Mouse (Mus musculus): Measurements from ENCODE around the gene Cenpl. TPM values are rescaled to one million over a fixed set of nuclear protein-coding genes. Genes with fewer than 3 reads are reported as not detected.

Gene Cenpl
- polyA plus RNA-seq, 1 experiment from 2014 or later = 16.7 TPM

GRCm38 (mm10) chr1:161037026-161037425, 33.5 kb upstream of the Cenpl start:
- no peak for ATAC-seq (replicated peaks; ENCODE audit: low FRiP score, low read depth)
- no peak overlapping the region for H3K27ac ChIP-seq

GRCm38 (mm10) chr1:161037599-161037998, 32.9 kb upstream of the Cenpl start:
- Histone ChIP-seq H3K27me3 (ENCODE audit: insufficient read depth, low read length) (no peaks in the 10 kb centered on the region), H3K36me3 (ENCODE audit: insufficient read depth, low read length) (peaks cover 20% of the 10 kb centered on the region), H3K4me2 (ENCODE audit: low read length) (peak overlapping the region; percentile 88), H3K4me3 (replicated peaks; ENCODE audit: low read depth, low read length) (peak overlapping the region; percentile 20; the same call in 1 of the 2 replicates), H3K27ac (no peak overlapping the region), H3K4me1 (replicated peaks; ENCODE audit: insufficient read depth, low read length) (peaks cover 6% of the 10 kb centered on the region; the same call in 1 of the 2 replicates), H3K9ac (ENCODE audit: low read depth, low read length) (no peak overlapping the region), H3K9me3 (replicated peaks; ENCODE audit: low read length) (no peaks in the 10 kb centered on the region)
- no peak for DNase-seq (ENCODE audit: low spot score)
- whole genome bisulfite sequencing = 10% methylated on average over 3 of the region's 3 CpGs
- no peak for TF ChIP-seq CTCF (IDR thresholded peaks at IDR 0.05; ENCODE audit: low read depth)
- ATAC-seq (replicated peaks; ENCODE audit: low FRiP score, low read depth) = no peak

More at GRCm38 (mm10) chr1:161037026-161037425, 33.5 kb upstream of the Cenpl start:
- Histone ChIP-seq H3K4me3 (replicated peaks; ENCODE audit: low read depth, low read length) (peak overlapping the region; percentile 81), H3K9me3 (replicated peaks; ENCODE audit: low read length) (no peaks in the 10 kb centered on the region), H3K27me3 (ENCODE audit: insufficient read depth, low read length) (no peaks in the 10 kb centered on the region), H3K9ac (ENCODE audit: low read depth, low read length) (no peak overlapping the region; the same call in 1 of the 2 replicates), H3K4me1 (replicated peaks; ENCODE audit: insufficient read depth, low read length) (peaks cover 6% of the 10 kb centered on the region; the same call in 1 of the 2 replicates), H3K4me2 (ENCODE audit: low read length) (peak overlapping the region; percentile 88), H3K36me3 (ENCODE audit: insufficient read depth, low read length) (peaks cover 20% of the 10 kb centered on the region)
- 5% methylated on average over 1 of the region's 1 CpGs for WGBS
- TF ChIP-seq CTCF (IDR thresholded peaks at IDR 0.05; ENCODE audit: low read depth) = no peak
- DNase-seq (ENCODE audit: low spot score) = no peak

- 23% methylated on average over 3 of the region's 3 CpGs for WGBS
- TF ChIP-seq CTCF (IDR thresholded peaks at IDR 0.05; ENCODE audit: low read depth) = no peak
- Histone ChIP-seq H3K9ac (ENCODE audit: low read depth, low read length) (no peak overlapping the region), H3K4me2 (ENCODE audit: low read length) (peak overlapping the region; percentile 88; the same call in 1 of the 2 replicates), H3K4me3 (replicated peaks; ENCODE audit: low read depth, low read length) (no peak overlapping the region), H3K4me1 (replicated peaks; ENCODE audit: insufficient read depth, low read length) (peaks cover 6% of the 10 kb centered on the region; the same call in 1 of the 2 replicates), H3K27ac (no peak overlapping the region), H3K9me3 (replicated peaks; ENCODE audit: low read length) (no peaks in the 10 kb centered on the region), H3K27me3 (ENCODE audit: insufficient read depth, low read length) (no peaks in the 10 kb centered on the region), H3K36me3 (ENCODE audit: insufficient read depth, low read length) (peaks cover 20% of the 10 kb centered on the region)
- no peak for ATAC-seq (replicated peaks; ENCODE audit: low FRiP score, low read depth)
- no peak for DNase-seq (ENCODE audit: low spot score)
Measured at GRCm38 (mm10) chr1:161038004-161038403, 32.5 kb upstream of the Cenpl start.

- no peak for ATAC-seq (replicated peaks; ENCODE audit: low FRiP score, low read depth)
Measured at GRCm38 (mm10) chr1:161038968-161039721, 31.4 kb upstream of the Cenpl start.

GRCm38 (mm10) chr1:161039741-161040425, 30.6 kb upstream of the Cenpl start:
- Histone ChIP-seq H3K4me1 (replicated peaks; ENCODE audit: insufficient read depth, low read length) (peaks cover 6% of the 10 kb centered on the region; the same call in 1 of the 2 replicates), H3K27me3 (ENCODE audit: insufficient read depth, low read length) (no peaks in the 10 kb centered on the region), H3K36me3 (ENCODE audit: insufficient read depth, low read length) (peaks cover 29% of the 10 kb centered on the region), H3K9me3 (replicated peaks; ENCODE audit: low read length) (no peaks in the 10 kb centered on the region), H3K4me3 (replicated peaks; ENCODE audit: low read depth, low read length) (no peak overlapping the region), H3K4me2 (ENCODE audit: low read length) (no peak overlapping the region), H3K9ac (ENCODE audit: low read depth, low read length) (no peak overlapping the region), H3K27ac (peak overlapping the region; percentile 32)
- no peak for TF ChIP-seq CTCF (IDR thresholded peaks at IDR 0.05; ENCODE audit: low read depth)
- WGBS = 19% methylated on average over 3 of the region's 3 CpGs
- no peak; the same call in 1 of the 2 replicates for ATAC-seq (replicated peaks; ENCODE audit: low FRiP score, low read depth)
- DNase-seq (ENCODE audit: low spot score) = peak; percentile 28

More at GRCm38 (mm10) chr1:161038968-161039721, 31.4 kb upstream of the Cenpl start:
- H3K4me2 ChIP-seq (ENCODE audit: low read length) = no peak overlapping the region
- no peak overlapping the region for H3K9ac ChIP-seq (ENCODE audit: low read depth, low read length)
- no peaks in the 10 kb centered on the region for H3K27me3 ChIP-seq (ENCODE audit: insufficient read depth, low read length)
- H3K4me1 ChIP-seq (replicated peaks; ENCODE audit: insufficient read depth, low read length) = peaks cover 6% of the 10 kb centered on the region; the same call in 1 of the 2 replicates
- no peak overlapping the region for H3K4me3 ChIP-seq (replicated peaks; ENCODE audit: low read depth, low read length)
- TF ChIP-seq CTCF (IDR thresholded peaks at IDR 0.05; ENCODE audit: low read depth) = no peak
- H3K9me3 ChIP-seq (replicated peaks; ENCODE audit: low read length) = no peaks in the 10 kb centered on the region
- H3K27ac ChIP-seq = 0 out of 2 replicates have a peak overlapping the region, but pooled peaks have one; percentile 10
- H3K36me3 ChIP-seq (ENCODE audit: insufficient read depth, low read length) = peaks cover 28% of the 10 kb centered on the region
- DNase-seq (ENCODE audit: low spot score) = no peak
- WGBS = 17% methylated on average over 3 of the region's 3 CpGs

- Histone ChIP-seq H3K27ac (peak overlapping the region; percentile 32), H3K27me3 (ENCODE audit: insufficient read depth, low read length) (no peaks in the 10 kb centered on the region), H3K9me3 (replicated peaks; ENCODE audit: low read length) (no peaks in the 10 kb centered on the region), H3K4me2 (ENCODE audit: low read length) (no peak overlapping the region), H3K9ac (ENCODE audit: low read depth, low read length) (no peak overlapping the region), H3K4me1 (replicated peaks; ENCODE audit: insufficient read depth, low read length) (peaks cover 6% of the 10 kb centered on the region; the same call in 1 of the 2 replicates), H3K36me3 (ENCODE audit: insufficient read depth, low read length) (peaks cover 32% of the 10 kb centered on the region), H3K4me3 (replicated peaks; ENCODE audit: low read depth, low read length) (no peak overlapping the region)
- ATAC-seq (replicated peaks; ENCODE audit: low FRiP score, low read depth) = no peak
- WGBS = 47% methylated on average over 1 of the region's 1 CpGs
- TF ChIP-seq CTCF (IDR thresholded peaks at IDR 0.05; ENCODE audit: low read depth) = no peak
- DNase-seq (ENCODE audit: low spot score) = no peak
Measured at GRCm38 (mm10) chr1:161040426-161040770, 30.1 kb upstream of the Cenpl start.
